Mouse (Mus musculus) myocyte (in vitro differentiated cells): ENCODE data around the gene Rpl15.

Experiments used
- E2F4 ChIP-seq: IDR thresholded peaks from one replicate; pipeline ENCODE4 v1.6.1; 2011; ENCODE audit warnings: mild to moderate bottlenecking, control low read depth, moderate library complexity; ENCODE audit not compliant: insufficient read depth
- MAX ChIP-seq: IDR thresholded peaks from one replicate; pipeline ENCODE4 v1.6.1; 2011; ENCODE audit warnings: low read depth, mild to moderate bottlenecking, control low read depth
- MYOG ChIP-seq, 3 experiments: IDR thresholded peaks; one replicate each; pipeline ENCODE4 v1.6.1; 2011; ENCODE audit warnings: control low read depth in 2 of 3, low read depth in 2 of 3, mild to moderate bottlenecking in 2 of 3; ENCODE audit not compliant: insufficient read length in 2 of 3, control insufficient read depth in 1 of 3, insufficient read depth in 1 of 3
- POLR2A ChIP-seq: IDR thresholded peaks from one replicate; pipeline ENCODE4 v1.6.1; 2011; ENCODE audit warnings: low read depth, mild to moderate bottlenecking, control low read depth, moderate library complexity; ENCODE audit not compliant: insufficient read length
- POLR2AphosphoS2 ChIP-seq: IDR thresholded peaks from one replicate; pipeline ENCODE4 v1.6.1; 2011; ENCODE audit warnings: low read depth, control low read depth; ENCODE audit not compliant: insufficient read length
- TCF12 ChIP-seq: IDR thresholded peaks from one replicate; pipeline ENCODE4 v1.6.1; 2011; ENCODE audit warnings: mild to moderate bottlenecking, control low read depth; ENCODE audit not compliant: poor library complexity, insufficient read depth, severe bottlenecking
- USF1 ChIP-seq: IDR thresholded peaks from one replicate; pipeline ENCODE4 v1.6.1; 2011; ENCODE audit warnings: low read depth, mild to moderate bottlenecking, control low read depth, moderate library complexity

DNA sequence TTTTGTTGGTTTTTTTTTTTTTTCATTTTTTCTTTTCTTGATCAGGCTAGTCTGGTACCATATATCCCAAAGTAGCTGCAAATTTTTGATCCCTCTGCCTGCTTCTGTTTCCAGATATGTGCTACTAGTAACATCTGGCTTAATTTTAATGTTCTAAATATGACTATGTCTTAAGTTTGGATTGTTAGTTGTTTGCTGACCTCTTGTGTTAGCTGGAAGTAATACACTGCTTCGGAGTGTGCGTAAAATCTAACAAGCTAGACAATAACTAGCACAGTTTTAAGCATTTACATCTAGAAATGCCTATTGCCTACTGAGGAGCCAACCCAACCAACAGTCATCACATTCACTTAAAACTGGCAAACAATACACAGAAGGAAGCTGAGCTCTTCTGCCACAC is 13.4 kb upstream of the Rpl15 start:
- TF ChIP-seq USF1 = no peak
- TF ChIP-seq POLR2A = no peak
- TF ChIP-seq TCF12 = no peak
- no peak for TF ChIP-seq POLR2AphosphoS2
- no peak for TF ChIP-seq MAX
- TF ChIP-seq E2F4 = no peak
- no peak for TF ChIP-seq MYOG (IDR thresholded peaks at IDR 0.05; ENCODE audit: control insufficient read depth in 1 of 3, insufficient read depth in 1 of 3, insufficient read length in 2 of 3, low read depth in 2 of 3)
